Mouse (Mus musculus) midbrain, embryonic 15.5 days (tissue): ENCODE measurements at regions not wholly inside any gene's neighbourhood (a gene's known extent, or its start where the extent isn't known, plus 50 kb on each side); places are given as distances from the start of the nearest gene placed in this dataset.

Experiments
- ATAC-seq: fragments of 200-750 bp; cut with Nextera tagmentation; replicated peaks from 2 replicates; pipeline ENCODE4 v1.8.0; 2017; ENCODE audit warnings: moderate TSS enrichment
- H3K27ac ChIP-seq: fragments of 300-500 bp; sonication (generic); 2 replicates; pipeline ENCODE4 v1.5.1; 2015; ENCODE audit warnings: mild to moderate bottlenecking, inconsistent platforms
- H3K27me3 ChIP-seq: fragments of 300-500 bp; sonication (generic); replicated peaks from 2 replicates; pipeline ENCODE4 v1.6.1; 2015; ENCODE audit warnings: inconsistent platforms
- H3K36me3 ChIP-seq: fragments of 300-500 bp; sonication (generic); replicated peaks from 2 replicates; pipeline ENCODE4 v1.6.1; 2015; ENCODE audit warnings: inconsistent platforms
- H3K4me1 ChIP-seq: fragments of 300-500 bp; sonication (generic); 2 replicates; pipeline ENCODE4 v1.6.1; 2015; ENCODE audit warnings: inconsistent platforms
- H3K4me2 ChIP-seq: fragments of 300-500 bp; sonication (generic); 2 replicates; pipeline ENCODE4 v1.6.1; 2015; ENCODE audit warnings: inconsistent platforms, mild to moderate bottlenecking, moderate library complexity
- H3K4me3 ChIP-seq: fragments of 300-500 bp; sonication (generic); 2 replicates; pipeline ENCODE4 v1.5.1; 2015; ENCODE audit warnings: mild to moderate bottlenecking, inconsistent platforms
- H3K9ac ChIP-seq: fragments of 300-500 bp; sonication (generic); 2 replicates; pipeline ENCODE4 v1.6.1; 2015; ENCODE audit warnings: mild to moderate bottlenecking, inconsistent platforms
- H3K9me3 ChIP-seq: fragments of 300-500 bp; sonication (generic); 2 replicates; pipeline ENCODE4 v1.6.1; 2016; ENCODE audit warnings: inconsistent platforms
- WGBS: fragments of 180-500 bp; shearing (Covaris S2); methylation state at CpG from one replicate; pipeline ENCODE4 v1.1.7; 2015; ENCODE audit warnings: mixed read lengths; 5-methylcytosine and 5-hydroxymethylcytosine counted together

DNA sequence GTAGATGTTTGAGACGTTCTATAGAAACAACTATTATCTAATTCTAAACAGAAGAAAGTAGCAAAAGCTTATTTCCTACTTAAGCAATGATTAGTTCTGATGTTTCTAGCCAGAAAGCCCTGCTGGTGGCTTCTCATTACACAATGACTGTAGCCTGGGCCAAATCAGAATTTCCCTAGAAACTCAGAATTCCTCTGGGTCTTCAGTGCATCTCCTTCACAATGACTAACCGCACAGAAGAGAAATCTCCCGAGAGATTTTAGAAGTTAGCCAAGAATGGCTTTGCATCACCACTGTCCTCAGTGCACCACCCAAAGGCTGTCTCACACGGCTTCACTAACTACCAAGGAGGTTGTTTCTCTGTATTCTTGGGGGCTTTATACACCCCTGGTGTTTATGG is 248.0 kb downstream of the Gm826 start:
- no peak for ATAC-seq
- Histone ChIP-seq H3K27ac (no peak overlapping the region), H3K9me3 (no peaks in the 10 kb centered on the region; the same call in 1 of the 2 replicates), H3K4me3 (no peak overlapping the region), H3K36me3 (no peaks in the 10 kb centered on the region), H3K4me1 (no peaks in the 10 kb centered on the region), H3K27me3 (no peaks in the 10 kb centered on the region), H3K4me2 (no peak overlapping the region), H3K9ac (no peak overlapping the region)
- 68% methylated on average over 4 of the region's 4 CpGs for WGBS

DNA sequence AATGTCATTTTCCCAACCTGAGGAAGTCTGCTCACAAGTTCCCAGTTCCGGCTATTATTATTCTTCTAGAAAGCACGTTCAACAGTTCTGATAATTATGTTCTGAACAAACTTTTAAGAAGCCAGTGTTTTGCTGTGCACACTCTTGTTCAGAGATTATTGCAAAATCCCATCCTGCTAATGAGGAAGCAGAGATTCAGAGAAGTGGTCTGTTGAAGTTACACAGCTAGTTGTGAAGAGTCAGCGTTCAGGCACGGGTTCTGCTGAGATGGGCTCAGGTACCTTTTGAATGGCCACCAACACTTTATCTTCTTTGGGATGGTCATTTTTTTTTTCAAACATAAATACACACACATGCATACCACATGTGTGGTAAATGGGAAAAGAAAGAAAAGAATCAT is 250.3 kb downstream of the Gm826 start:
- Histone ChIP-seq H3K4me2 (no peak overlapping the region), H3K27ac (no peak overlapping the region), H3K27me3 (no peaks in the 10 kb centered on the region), H3K9me3 (no peaks in the 10 kb centered on the region), H3K4me1 (no peaks in the 10 kb centered on the region), H3K4me3 (no peak overlapping the region), H3K9ac (no peak overlapping the region), H3K36me3 (no peaks in the 10 kb centered on the region)
- WGBS, result 94% methylated on average over 4 of the region's 4 CpGs
- no peak for ATAC-seq

DNA sequence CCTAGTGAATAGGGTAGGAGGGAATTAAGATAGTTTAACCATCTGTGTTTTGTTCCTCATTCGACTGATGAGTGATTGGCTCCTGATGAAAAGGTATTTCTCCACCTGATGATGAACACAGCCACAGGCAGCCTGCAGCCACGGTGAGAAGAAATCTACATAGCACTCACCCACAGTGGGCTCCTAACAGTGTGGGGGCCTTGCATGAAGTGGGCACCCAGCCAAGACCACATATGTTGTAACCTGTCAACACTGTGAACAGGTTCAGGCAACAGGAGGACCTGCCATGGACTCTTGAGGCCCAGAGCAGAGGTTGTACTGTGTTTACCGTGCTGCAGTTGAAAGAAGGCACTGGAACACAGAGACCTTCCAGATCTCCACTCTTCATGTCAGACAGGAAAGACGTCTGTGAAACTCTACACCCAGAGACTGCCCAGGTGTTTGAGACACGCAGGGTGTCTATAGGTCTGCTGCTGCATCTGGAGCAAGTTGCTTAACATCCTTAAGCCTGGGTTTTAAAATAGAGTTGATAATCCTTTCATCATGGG is 251.8 kb downstream of the Gm826 start:
- no peak overlapping the region for H3K4me3 ChIP-seq
- no peaks in the 10 kb centered on the region for H3K9me3 ChIP-seq
- no peak overlapping the region for H3K9ac ChIP-seq
- H3K4me2 ChIP-seq, result no peak overlapping the region
- 68% methylated on average over 5 of the region's 5 CpGs for WGBS
- no peaks in the 10 kb centered on the region for H3K27me3 ChIP-seq
- no peaks in the 10 kb centered on the region for H3K36me3 ChIP-seq
- ATAC-seq, result no peak
- no peaks in the 10 kb centered on the region for H3K4me1 ChIP-seq
- no peak overlapping the region for H3K27ac ChIP-seq

DNA sequence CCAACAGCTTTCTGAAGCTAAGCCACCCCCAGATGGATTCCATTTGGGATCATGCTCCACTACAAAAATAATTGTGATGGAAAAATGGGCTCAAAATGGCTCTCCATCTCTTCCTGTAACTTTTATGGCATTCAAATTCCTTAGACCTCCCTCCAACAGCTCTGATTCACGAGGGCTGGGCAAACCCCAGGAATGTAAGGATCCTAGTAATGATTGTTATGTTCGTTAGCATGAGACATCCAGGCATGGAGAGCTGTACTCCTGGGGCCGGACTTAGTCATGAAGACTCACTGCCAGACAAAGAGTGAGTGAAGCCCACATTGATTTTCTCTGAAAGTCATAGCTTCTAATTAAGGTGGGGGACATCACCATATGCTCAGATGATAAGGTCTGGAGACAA is 258.3 kb downstream of the Gm826 start:
- Histone ChIP-seq H3K4me1 (no peaks in the 10 kb centered on the region), H3K4me2 (no peak overlapping the region), H3K27ac (no peak overlapping the region), H3K27me3 (no peaks in the 10 kb centered on the region), H3K9me3 (no peaks in the 10 kb centered on the region), H3K36me3 (no peaks in the 10 kb centered on the region), H3K4me3 (no peak overlapping the region), H3K9ac (no peak overlapping the region)
- ATAC-seq, result no peak
- WGBS, result 89% methylated on average over 3 of the region's 3 CpGs

DNA sequence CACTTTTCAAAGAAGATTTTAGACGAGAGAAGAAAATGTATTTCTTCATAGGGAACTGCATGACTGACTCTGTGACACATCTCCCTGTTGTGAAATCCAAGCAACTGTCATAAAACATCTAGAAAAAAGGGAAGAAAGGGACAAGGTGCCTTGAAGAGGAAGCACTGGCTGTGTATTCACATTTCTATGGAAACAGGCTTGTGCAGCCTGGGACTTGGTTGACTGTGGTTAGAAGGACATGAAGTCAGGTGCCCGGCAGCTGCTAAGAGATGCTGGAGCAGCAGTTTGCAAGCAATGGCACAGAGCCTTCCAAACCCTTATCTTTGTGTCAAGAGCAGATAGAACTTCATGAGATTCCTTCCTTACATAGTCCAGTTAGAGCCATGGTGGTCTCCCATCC is 263.5 kb downstream of the Gm826 start:
- no peaks in the 10 kb centered on the region for H3K4me1 ChIP-seq
- H3K27me3 ChIP-seq, result no peaks in the 10 kb centered on the region
- H3K36me3 ChIP-seq, result no peaks in the 10 kb centered on the region
- H3K4me2 ChIP-seq, result no peak overlapping the region
- H3K27ac ChIP-seq, result no peak overlapping the region
- ATAC-seq, result no peak
- H3K9me3 ChIP-seq, result no peaks in the 10 kb centered on the region
- H3K9ac ChIP-seq, result no peak overlapping the region
- 87% methylated on average over 2 of the region's 2 CpGs for WGBS
- no peak overlapping the region for H3K4me3 ChIP-seq

DNA sequence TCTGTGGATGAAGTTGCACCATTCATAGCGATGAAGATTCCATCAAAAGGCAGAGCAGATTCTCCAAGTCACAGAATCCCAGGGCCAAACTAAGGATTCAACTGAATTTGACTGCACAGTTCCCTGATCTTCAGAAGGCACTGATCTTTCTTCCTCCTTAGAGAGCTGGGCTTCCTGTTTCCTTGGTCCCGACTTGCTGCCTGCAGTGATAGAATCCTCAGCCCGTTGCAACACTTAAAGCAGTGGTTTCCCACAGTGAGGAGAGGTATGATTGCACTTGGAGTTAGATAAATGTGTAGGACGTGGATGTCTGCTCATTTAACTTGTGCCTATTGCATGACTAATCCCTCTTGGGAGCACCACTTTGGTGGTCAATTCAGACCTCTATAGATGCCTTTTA is 265.2 kb downstream of the Gm826 start:
- WGBS, result 77% methylated on average over 4 of the region's 4 CpGs
- Histone ChIP-seq H3K4me1 (no peaks in the 10 kb centered on the region), H3K27me3 (no peaks in the 10 kb centered on the region)

DNA sequence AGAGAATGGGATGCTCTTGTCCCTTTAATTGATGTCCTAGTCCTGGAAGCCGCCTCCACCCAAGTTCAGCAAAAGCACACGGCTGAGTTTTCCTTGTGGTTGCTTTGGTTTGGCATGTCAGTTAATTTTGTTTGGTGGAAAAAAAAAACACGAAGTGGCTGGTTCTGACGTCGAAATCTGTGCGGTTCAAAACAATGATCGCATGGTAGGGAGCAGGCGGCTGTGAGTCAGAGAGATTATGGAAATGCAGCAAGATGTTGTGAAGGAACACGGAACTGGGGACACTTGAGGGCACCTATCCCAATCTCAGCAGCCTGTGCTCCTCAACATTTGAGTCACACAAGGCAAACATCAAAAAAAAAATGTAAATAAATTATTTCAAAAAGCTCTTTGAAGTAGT is 266.1 kb downstream of the Gm826 start:
- Histone ChIP-seq H3K9ac (no peak overlapping the region), H3K4me1 (no peaks in the 10 kb centered on the region), H3K4me3 (no peak overlapping the region), H3K27me3 (no peaks in the 10 kb centered on the region), H3K4me2 (no peak overlapping the region), H3K9me3 (no peaks in the 10 kb centered on the region), H3K27ac (no peak overlapping the region), H3K36me3 (no peaks in the 10 kb centered on the region)
- 75% methylated on average over 9 of the region's 9 CpGs for WGBS
- ATAC-seq, result no peak

More for the DNA sequence above, 265.2 kb downstream of the Gm826 start:
- Histone ChIP-seq H3K4me2 (no peak overlapping the region), H3K4me3 (no peak overlapping the region), H3K9ac (no peak overlapping the region), H3K27ac (no peak overlapping the region), H3K36me3 (no peaks in the 10 kb centered on the region), H3K9me3 (no peaks in the 10 kb centered on the region)
- no peak for ATAC-seq

DNA sequence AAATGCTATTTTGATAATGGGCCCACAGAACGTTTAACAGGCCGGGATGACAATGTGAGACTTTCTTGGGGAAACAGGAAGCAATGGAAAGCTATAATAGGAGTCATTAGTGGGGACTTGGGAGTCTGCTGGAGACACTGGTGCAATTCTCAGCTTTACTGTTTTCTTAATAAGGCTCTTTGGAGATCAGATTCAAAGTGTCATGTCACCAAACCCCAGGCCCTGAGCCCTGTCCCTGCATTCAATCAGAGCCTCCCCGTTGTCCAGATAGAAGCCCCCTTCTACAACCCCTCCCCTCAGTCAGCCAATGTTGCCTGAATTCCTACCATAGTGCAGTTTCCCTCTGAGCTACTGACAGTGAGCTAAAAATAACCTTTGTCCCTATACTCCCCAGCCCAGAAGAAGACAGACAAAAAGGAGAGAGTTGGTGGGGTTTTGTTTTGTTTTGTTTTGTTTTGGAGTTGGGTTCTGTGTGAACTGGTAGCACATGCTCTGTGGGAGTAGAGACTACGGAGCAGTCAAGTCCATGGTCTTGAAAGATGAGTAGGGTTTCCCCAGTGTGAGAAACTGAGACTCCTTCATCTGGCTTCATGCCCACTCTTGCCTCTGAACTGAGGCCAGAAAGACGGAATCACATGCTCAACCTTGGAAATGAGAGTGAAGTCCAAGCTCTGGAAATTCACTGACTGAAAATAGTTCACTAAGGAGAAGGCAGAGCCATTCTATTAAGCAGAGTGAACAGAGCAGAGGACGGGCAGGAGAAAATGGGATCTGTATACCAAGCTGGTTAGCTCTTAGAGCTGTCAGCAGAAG is 267.3 kb downstream of the Gm826 start:
- Histone ChIP-seq H3K9ac (no peak overlapping the region), H3K9me3 (no peaks in the 10 kb centered on the region), H3K4me1 (no peaks in the 10 kb centered on the region), H3K27ac (no peak overlapping the region), H3K4me2 (no peak overlapping the region), H3K4me3 (no peak overlapping the region), H3K27me3 (no peaks in the 10 kb centered on the region), H3K36me3 (no peaks in the 10 kb centered on the region)
- ATAC-seq, result no peak
- 42% methylated on average over 6 of the region's 6 CpGs for WGBS

DNA sequence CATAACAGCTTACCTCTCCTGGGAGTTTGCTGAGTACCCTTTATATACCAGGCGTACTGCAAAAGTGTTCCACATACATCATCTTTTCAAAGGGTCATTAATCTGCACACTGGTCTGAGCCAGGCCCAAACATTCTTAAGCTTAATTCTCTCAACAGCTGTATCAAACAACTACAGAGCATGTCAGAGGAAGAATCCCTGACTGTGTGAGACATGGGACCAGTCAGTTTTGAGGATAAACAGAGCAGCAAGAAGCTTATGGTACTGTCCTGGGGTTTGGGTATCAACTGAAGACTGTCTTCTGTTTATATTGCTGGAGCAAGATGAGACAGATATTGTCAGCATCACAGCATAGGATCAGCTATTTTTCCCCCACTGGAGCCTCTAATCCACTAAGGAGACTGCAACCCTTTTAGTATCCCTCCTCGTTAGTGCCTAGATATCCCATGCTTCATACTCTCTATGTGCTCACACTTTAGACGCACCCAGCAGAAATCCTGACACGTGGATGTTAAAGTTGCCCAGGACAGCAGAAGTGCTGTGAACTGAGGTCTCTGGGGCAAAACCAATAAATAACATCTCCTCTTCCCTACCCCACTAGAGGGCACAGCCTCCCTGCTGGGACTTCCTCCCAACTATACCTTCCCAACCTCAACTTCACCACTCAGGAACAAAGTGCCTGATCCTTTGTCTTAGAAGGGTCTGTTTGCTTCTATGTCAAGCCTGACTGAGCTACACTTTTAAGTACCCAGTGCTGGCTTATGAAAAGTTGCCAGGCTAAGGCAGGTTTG is 271.6 kb downstream of the Gm826 start:
- peaks cover 1% of the 10 kb centered on the region; the same call in 1 of the 2 replicates for H3K4me1 ChIP-seq
- H3K27me3 ChIP-seq, result no peaks in the 10 kb centered on the region

DNA sequence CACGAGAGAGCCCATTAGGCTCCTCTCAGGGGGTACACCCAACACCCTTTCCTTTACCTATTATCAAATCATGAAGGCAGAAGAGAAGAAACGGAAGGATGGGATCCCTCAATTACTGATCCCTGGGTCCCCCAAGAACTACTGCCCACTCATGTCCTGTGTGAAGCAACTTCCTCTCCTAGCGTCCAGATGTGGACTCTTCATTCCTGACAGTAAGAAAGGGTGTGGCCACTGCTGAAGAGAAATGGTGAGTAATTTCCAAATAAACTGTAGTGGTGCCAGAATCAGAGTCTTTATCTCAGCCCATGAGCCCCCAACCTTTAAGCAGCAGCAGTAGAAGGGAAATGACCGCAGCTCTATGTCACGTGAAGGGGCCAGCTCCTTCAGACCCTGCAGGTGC is 273.9 kb downstream of the Gm826 start:
- ATAC-seq, result no peak

More for the DNA sequence above, 271.6 kb downstream of the Gm826 start:
- no peak overlapping the region for H3K4me3 ChIP-seq
- H3K27ac ChIP-seq, result no peak overlapping the region
- ATAC-seq, result no peak
- WGBS, result 73% methylated on average over 4 of the region's 4 CpGs
- no peak overlapping the region for H3K9ac ChIP-seq
- no peak overlapping the region for H3K4me2 ChIP-seq
- no peaks in the 10 kb centered on the region for H3K9me3 ChIP-seq
- H3K36me3 ChIP-seq, result no peaks in the 10 kb centered on the region

DNA sequence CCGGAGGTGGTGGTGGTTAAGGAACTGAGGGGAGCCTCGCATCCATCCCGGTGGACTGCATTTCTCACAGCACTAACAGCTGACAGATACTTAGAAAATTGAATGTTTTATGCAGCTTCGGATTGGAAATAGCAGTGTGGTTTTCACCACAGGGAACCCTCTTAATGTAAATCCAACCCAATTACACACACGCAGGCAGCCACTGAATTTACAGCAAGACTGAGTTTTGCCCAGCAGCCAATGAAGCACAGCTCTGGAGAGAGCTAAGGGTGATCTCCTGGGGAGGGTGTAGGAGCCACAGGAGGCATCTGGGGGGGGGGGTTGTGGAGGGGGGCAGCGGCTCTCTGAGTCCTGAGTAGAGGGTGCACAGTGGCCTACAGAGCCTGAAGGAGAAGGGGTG is 276.8 kb downstream of the Gm826 start:
- ATAC-seq, result no peak

More for the DNA sequence above, 273.9 kb downstream of the Gm826 start:
- Histone ChIP-seq H3K27me3 (no peaks in the 10 kb centered on the region), H3K4me2 (no peak overlapping the region), H3K36me3 (no peaks in the 10 kb centered on the region), H3K4me1 (peaks cover 5% of the 10 kb centered on the region; the same call in 1 of the 2 replicates), H3K9me3 (no peaks in the 10 kb centered on the region), H3K9ac (no peak overlapping the region), H3K27ac (no peak overlapping the region), H3K4me3 (no peak overlapping the region)
- 84% methylated on average over 5 of the region's 5 CpGs for WGBS

DNA sequence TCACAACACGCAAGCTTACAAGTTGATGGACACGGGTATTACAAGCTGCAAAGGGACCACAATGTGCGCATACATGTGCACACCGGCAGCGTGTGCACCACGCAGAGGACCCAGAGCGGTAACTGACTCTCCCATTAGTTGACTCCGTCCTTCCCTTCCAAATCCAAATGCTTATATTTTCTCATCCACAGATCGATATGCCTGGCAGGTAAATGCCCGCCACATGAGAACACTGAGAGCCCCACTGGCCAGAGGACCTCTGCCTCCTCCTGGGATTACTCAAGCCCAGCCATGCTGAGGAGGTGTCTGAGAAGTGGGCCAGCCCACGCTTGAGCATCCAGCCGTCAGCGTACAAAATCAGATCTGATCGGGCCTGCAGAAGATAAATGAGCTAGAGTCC is 279.6 kb downstream of the Gm826 start:
- H3K27me3 ChIP-seq, result no peaks in the 10 kb centered on the region
- H3K27ac ChIP-seq, result no peak overlapping the region
- H3K9ac ChIP-seq, result no peak overlapping the region
- no peak overlapping the region for H3K4me3 ChIP-seq
- peaks cover 5% of the 10 kb centered on the region; the same call in 1 of the 2 replicates for H3K4me1 ChIP-seq
- ATAC-seq, result no peak
- 88% methylated on average over 14 of the region's 14 CpGs for WGBS
- no peak overlapping the region for H3K4me2 ChIP-seq
- H3K9me3 ChIP-seq, result no peaks in the 10 kb centered on the region
- no peaks in the 10 kb centered on the region for H3K36me3 ChIP-seq

More for the DNA sequence above, 276.8 kb downstream of the Gm826 start:
- Histone ChIP-seq H3K9me3 (no peaks in the 10 kb centered on the region), H3K9ac (no peak overlapping the region), H3K27ac (no peak overlapping the region), H3K27me3 (no peaks in the 10 kb centered on the region), H3K4me1 (peaks cover 5% of the 10 kb centered on the region; the same call in 1 of the 2 replicates), H3K4me2 (no peak overlapping the region), H3K36me3 (no peaks in the 10 kb centered on the region), H3K4me3 (no peak overlapping the region)
- WGBS, result 36% methylated on average over 6 of the region's 6 CpGs
